Mouse (Mus musculus) lung, postnatal 0 days (tissue): Measurements from ENCODE around the gene Prkca.

Experiments
- CTCF ChIP-seq: IDR thresholded peaks from 2 replicates; pipeline ENCODE4 v1.5.1; 2016; ENCODE audit warnings: antibody characterized with exemption, mild to moderate bottlenecking
- EP300 ChIP-seq: IDR thresholded peaks from 2 replicates; pipeline ENCODE4 v1.6.1; 2016; ENCODE audit warnings: antibody characterized with exemption, mild to moderate bottlenecking, control low read depth

- no peak for TF ChIP-seq CTCF
- no peak for TF ChIP-seq EP300
These were observed 289.1 kb downstream of the Prkca start for GRCm38 (mm10) chr11:108054647-108055046.
